Mouse (Mus musculus): ENCODE data around the gene Rbfox1.

Rbfox1 gene

GRCm38 (mm10) chr16:7052408-7052807 is 1167.3 kb downstream of the Rbfox1 start:
- DNase-seq (ENCODE audit: extremely low read depth, insufficient read length, low spot score), result no peak

- no peak for DNase-seq (ENCODE audit: extremely low read depth, insufficient read length, low spot score)
Measured at GRCm38 (mm10) chr16:7057789-7058188, 1172.6 kb downstream of the Rbfox1 start.

GRCm38 (mm10) chr16:7058556-7058955 is 1173.4 kb downstream of the Rbfox1 start:
- DNase-seq (ENCODE audit: extremely low read depth, insufficient read length, low spot score), result no peak

- no peak for DNase-seq (ENCODE audit: extremely low read depth, insufficient read length, low spot score)
Measured at GRCm38 (mm10) chr16:7059596-7059995, 1174.4 kb downstream of the Rbfox1 start.

GRCm38 (mm10) chr16:7060864-7061263 is 1175.7 kb downstream of the Rbfox1 start:
- DNase-seq (ENCODE audit: extremely low read depth, insufficient read length, low spot score), result no peak

- no peak for DNase-seq (ENCODE audit: extremely low read depth, insufficient read length, low spot score)
Measured at GRCm38 (mm10) chr16:7062512-7062911, 1177.4 kb downstream of the Rbfox1 start.

GRCm38 (mm10) chr16:7067109-7067508 is 1182.0 kb downstream of the Rbfox1 start:
- DNase-seq (ENCODE audit: extremely low read depth, insufficient read length, low spot score), result no peak

GRCm38 (mm10) chr16:7069599-7069998 is 1184.4 kb downstream of the Rbfox1 start:
- no peak for DNase-seq (ENCODE audit: extremely low read depth, insufficient read length, low spot score)

GRCm38 (mm10) chr16:7074786-7075185 is 1189.6 kb downstream of the Rbfox1 start:
- DNase-seq (ENCODE audit: extremely low read depth, insufficient read length, low spot score), result no peak

GRCm38 (mm10) chr16:7075749-7076148 is 1190.6 kb downstream of the Rbfox1 start:
- DNase-seq (ENCODE audit: extremely low read depth, insufficient read length, low spot score), result no peak

GRCm38 (mm10) chr16:7076305-7076704 is 1191.2 kb downstream of the Rbfox1 start:
- DNase-seq (ENCODE audit: extremely low read depth, insufficient read length, low spot score), result no peak

GRCm38 (mm10) chr16:7076707-7077106 is 1191.6 kb downstream of the Rbfox1 start:
- no peak for DNase-seq (ENCODE audit: extremely low read depth, insufficient read length, low spot score)

- no peak for DNase-seq (ENCODE audit: extremely low read depth, insufficient read length, low spot score)
Measured at GRCm38 (mm10) chr16:7081074-7081568, 1196.0 kb downstream of the Rbfox1 start.

- no peak for DNase-seq (ENCODE audit: extremely low read depth, insufficient read length, low spot score)
Measured at GRCm38 (mm10) chr16:7081684-7082255, 1196.6 kb downstream of the Rbfox1 start.

- DNase-seq (ENCODE audit: extremely low read depth, insufficient read length, low spot score), result no peak
Measured at GRCm38 (mm10) chr16:7083937-7084336, 1198.8 kb downstream of the Rbfox1 start.

GRCm38 (mm10) chr16:7088601-7089430 is 1203.7 kb downstream of the Rbfox1 start:
- no peak for DNase-seq (ENCODE audit: extremely low read depth, insufficient read length, low spot score)

- no peak for DNase-seq (ENCODE audit: extremely low read depth, insufficient read length, low spot score)
Measured at GRCm38 (mm10) chr16:7089475-7089874, 1204.3 kb downstream of the Rbfox1 start.

GRCm38 (mm10) chr16:7090205-7090604 is 1205.0 kb downstream of the Rbfox1 start:
- DNase-seq (ENCODE audit: extremely low read depth, insufficient read length, low spot score), result no peak

GRCm38 (mm10) chr16:7092811-7093210 is 1207.7 kb downstream of the Rbfox1 start:
- no peak for DNase-seq (ENCODE audit: extremely low read depth, insufficient read length, low spot score)

- no peak for DNase-seq (ENCODE audit: extremely low read depth, insufficient read length, low spot score)
Measured at GRCm38 (mm10) chr16:7093686-7094085, 1208.5 kb downstream of the Rbfox1 start.

- DNase-seq (ENCODE audit: extremely low read depth, insufficient read length, low spot score), result no peak
Measured at GRCm38 (mm10) chr16:7094181-7094749, 1209.1 kb downstream of the Rbfox1 start.

- DNase-seq (ENCODE audit: extremely low read depth, insufficient read length, low spot score), result no peak
Measured at GRCm38 (mm10) chr16:7097071-7097470, 1211.9 kb downstream of the Rbfox1 start.
